Mouse (Mus musculus) ES-Bruce4 (cell line): ENCODE results near the gene Kif26a.

Experiments used
- CTCF ChIP-seq: IDR thresholded peaks from one replicate; pipeline ENCODE4 v1.8.1; 2011; ENCODE audit warnings: low read depth, low read length
- EP300 ChIP-seq: IDR thresholded peaks from 2 replicates; pipeline ENCODE4 v1.6.1; 2011; ENCODE audit warnings: low read depth, low read length; ENCODE audit not compliant: insufficient read depth

- TF ChIP-seq EP300 (no peak), CTCF (no peak)
Measured at GRCm38 (mm10) chr12:112144377-112145115, 1.5 kb upstream of the Kif26a start.
